Mouse (Mus musculus): ENCODE results near the gene B9d2. TPM values are rescaled to one million over a fixed set of nuclear protein-coding genes. Genes with fewer than 3 reads are reported as not detected.
"Not testable (repeated sequence)": the region's sequence is repeated elsewhere in the genome, so short reads cannot be mapped to it uniquely, and the experiment has no call there.

B9d2 gene
- polyA plus RNA-seq, 1 experiment from 2014 or later = 40.2 TPM

- WGBS = 91% methylated on average over 5 of the region's 5 CpGs
- H3K27ac ChIP-seq = no peak overlapping the region
- peaks cover 60% of the 10 kb centered on the region for H3K36me3 ChIP-seq (ENCODE audit: poor library complexity, severe bottlenecking)
- no peak overlapping the region for H3K4me3 ChIP-seq
- H3K9me3 ChIP-seq (replicated peaks) = no peaks in the 10 kb centered on the region
- H3K4me1 ChIP-seq = peaks cover 16% of the 10 kb centered on the region
- ATAC-seq = no peak
- no peaks in the 10 kb centered on the region for H3K27me3 ChIP-seq
- H3K9ac ChIP-seq = no peak overlapping the region
- no peak overlapping the region for H3K4me2 ChIP-seq
Measured at GRCm38 (mm10) chr7:25720760-25721159, 40.2 kb downstream of the B9d2 start.

- ATAC-seq; H3K9me3 ChIP-seq (replicated peaks); H3K27me3 ChIP-seq; H3K27ac ChIP-seq; H3K4me2 ChIP-seq; H3K9ac ChIP-seq; H3K4me3 ChIP-seq: not testable (repeated sequence)
- peaks cover 16% of the 10 kb centered on the region for H3K4me1 ChIP-seq
- H3K36me3 ChIP-seq (ENCODE audit: poor library complexity, severe bottlenecking) = peaks cover 66% of the 10 kb centered on the region
Measured at GRCm38 (mm10) chr7:25721776-25722175, 41.2 kb downstream of the B9d2 start.

GRCm38 (mm10) chr7:25725886-25726285 is 45.3 kb downstream of the B9d2 start:
- Histone ChIP-seq H3K4me1 (no peaks in the 10 kb centered on the region), H3K27ac (no peak overlapping the region), H3K9ac (no peak overlapping the region), H3K4me2 (no peak overlapping the region), H3K27me3 (no peaks in the 10 kb centered on the region), H3K4me3 (no peak overlapping the region), H3K36me3 (ENCODE audit: poor library complexity, severe bottlenecking) (peaks cover 95% of the 10 kb centered on the region), H3K9me3 (replicated peaks) (no peaks in the 10 kb centered on the region)
- ATAC-seq = no peak
- WGBS = 89% methylated on average over 19 of the region's 19 CpGs

- no peaks in the 10 kb centered on the region for H3K27me3 ChIP-seq
- H3K9ac ChIP-seq = no peak overlapping the region
- no peak overlapping the region for H3K4me2 ChIP-seq
- no peak overlapping the region for H3K27ac ChIP-seq
- no peak for ATAC-seq
- no peaks in the 10 kb centered on the region for H3K9me3 ChIP-seq (replicated peaks)
- H3K4me3 ChIP-seq = no peak overlapping the region
- no peaks in the 10 kb centered on the region for H3K4me1 ChIP-seq
- 96% methylated on average over 5 of the region's 5 CpGs for WGBS
- peaks cover 98% of the 10 kb centered on the region for H3K36me3 ChIP-seq (ENCODE audit: poor library complexity, severe bottlenecking)
Measured at GRCm38 (mm10) chr7:25727800-25728199, 47.2 kb downstream of the B9d2 start.

GRCm38 (mm10) chr7:25729396-25729795 is 48.8 kb downstream of the B9d2 start:
- no peak for ATAC-seq
- Histone ChIP-seq H3K27ac (no peak overlapping the region), H3K27me3 (no peaks in the 10 kb centered on the region), H3K9ac (no peak overlapping the region), H3K36me3 (ENCODE audit: poor library complexity, severe bottlenecking) (peaks cover 97% of the 10 kb centered on the region), H3K9me3 (replicated peaks) (no peaks in the 10 kb centered on the region), H3K4me2 (no peak overlapping the region), H3K4me1 (no peaks in the 10 kb centered on the region), H3K4me3 (no peak overlapping the region)
- WGBS = 60% methylated on average over 2 of the region's 2 CpGs

- H3K4me2 ChIP-seq = no peak overlapping the region
- no peaks in the 10 kb centered on the region for H3K27me3 ChIP-seq
- no peak overlapping the region for H3K4me3 ChIP-seq
- H3K9me3 ChIP-seq (replicated peaks) = no peaks in the 10 kb centered on the region
- H3K36me3 ChIP-seq (ENCODE audit: poor library complexity, severe bottlenecking) = peaks cover 97% of the 10 kb centered on the region
- no peak for ATAC-seq
- WGBS = 95% methylated on average over 2 of the region's 2 CpGs
- H3K4me1 ChIP-seq = no peaks in the 10 kb centered on the region
- no peak overlapping the region for H3K9ac ChIP-seq
- no peak overlapping the region for H3K27ac ChIP-seq
Measured at GRCm38 (mm10) chr7:25729862-25730261, 49.3 kb downstream of the B9d2 start.

- Histone ChIP-seq H3K27ac (no peak overlapping the region), H3K27me3 (no peaks in the 10 kb centered on the region), H3K4me1 (no peaks in the 10 kb centered on the region), H3K36me3 (ENCODE audit: poor library complexity, severe bottlenecking) (peaks cover 97% of the 10 kb centered on the region), H3K4me2 (no peak overlapping the region), H3K9me3 (replicated peaks) (no peaks in the 10 kb centered on the region), H3K4me3 (no peak overlapping the region), H3K9ac (no peak overlapping the region)
- WGBS = 92% methylated on average over 8 of the region's 8 CpGs
- no peak for ATAC-seq
Measured at GRCm38 (mm10) chr7:25731294-25732055, 50.9 kb downstream of the B9d2 start.

GRCm38 (mm10) chr7:25734991-25735390 is 54.4 kb downstream of the B9d2 start:
- Histone ChIP-seq H3K27ac (no peak overlapping the region), H3K27me3 (no peaks in the 10 kb centered on the region), H3K9ac (no peak overlapping the region), H3K4me2 (no peak overlapping the region), H3K4me3 (no peak overlapping the region), H3K4me1 (no peaks in the 10 kb centered on the region), H3K9me3 (replicated peaks) (no peaks in the 10 kb centered on the region), H3K36me3 (ENCODE audit: poor library complexity, severe bottlenecking) (peaks cover 99% of the 10 kb centered on the region)
- no peak for ATAC-seq
- WGBS = 78% methylated on average over 4 of the region's 4 CpGs

Other genes starting within 250 kb of the B9d2 start
- gene Ceacam1, start 203.2 kb upstream of the B9d2 start, polyA plus RNA-seq (2015; fragmentation: Nextera tagmentation; extraction: Ambion mirVana) = 0.39 and 0.49 TPM in 2 replicates
- 0.14 and 0.15 TPM in 2 replicates for gene Ceacam2, start 140.9 kb upstream of the B9d2 start, polyA plus RNA-seq (2015; fragmentation: Nextera tagmentation; extraction: Ambion mirVana)
- not detected in 2 replicates for gene Erich4, start 64.9 kb upstream of the B9d2 start, polyA plus RNA-seq (2015; fragmentation: Nextera tagmentation; extraction: Ambion mirVana)
- gene Dmac2, start 61.4 kb upstream of the B9d2 start, polyA plus RNA-seq (2015; fragmentation: Nextera tagmentation; extraction: Ambion mirVana) = 25.6 and 27.4 TPM in 2 replicates
- 0.67 and 0.69 TPM in 2 replicates for gene B3gnt8, start 54.1 kb upstream of the B9d2 start, polyA plus RNA-seq (2015; fragmentation: Nextera tagmentation; extraction: Ambion mirVana)
- gene Bckdha, start 21.8 kb upstream of the B9d2 start, polyA plus RNA-seq (2015; fragmentation: Nextera tagmentation; extraction: Ambion mirVana) = 48.1 and 49.0 TPM in 2 replicates
- gene Exosc5, start 21.6 kb upstream of the B9d2 start, polyA plus RNA-seq (2015; fragmentation: Nextera tagmentation; extraction: Ambion mirVana) = 54.0 and 55.2 TPM in 2 replicates
- 5.2 and 7.5 TPM in 2 replicates for gene Tmem91, start 5.6 kb upstream of the B9d2 start, polyA plus RNA-seq (2015; fragmentation: Nextera tagmentation; extraction: Ambion mirVana)
- 0.34 and 0.52 TPM in 2 replicates for gene Tgfb1, start 6.2 kb downstream of the B9d2 start, polyA plus RNA-seq (2015; fragmentation: Nextera tagmentation; extraction: Ambion mirVana)
- 26.4 and 27.9 TPM in 2 replicates for gene Ccdc97, start 38.3 kb downstream of the B9d2 start, polyA plus RNA-seq (2015; fragmentation: Nextera tagmentation; extraction: Ambion mirVana)
- 60.8 and 65.0 TPM in 2 replicates for gene Hnrnpul1, start 74.0 kb downstream of the B9d2 start, polyA plus RNA-seq (2015; fragmentation: Nextera tagmentation; extraction: Ambion mirVana)
- 18.1 and 19.4 TPM in 2 replicates for gene Axl, start 107.9 kb downstream of the B9d2 start, polyA plus RNA-seq (2015; fragmentation: Nextera tagmentation; extraction: Ambion mirVana)
- gene Cyp2s1, start 136.1 kb downstream of the B9d2 start, polyA plus RNA-seq (2015; fragmentation: Nextera tagmentation; extraction: Ambion mirVana) = 0.49 and 0.78 TPM in 2 replicates
- not detected in 2 replicates for gene Cyp2b10, start 216.8 kb downstream of the B9d2 start, polyA plus RNA-seq (2015; fragmentation: Nextera tagmentation; extraction: Ambion mirVana)